Mouse (Mus musculus) left cerebral cortex, postnatal 25 days (tissue): ENCODE measurements around the gene Ide. TPM values are rescaled to one million over a fixed set of nuclear protein-coding genes. Genes with fewer than 3 reads are reported as not detected.

Experiments
- DNase-seq, 2 experiments: peaks; one replicate each; pipeline ENCODE4 v3.0.0; 2022; ENCODE audit warnings: low spot score in 2 of 2, mixed read lengths in 1 of 2
- intact Hi-C: fragments of 180-260 bp; cut with DNase I; formaldehyde crosslinking; loops from one replicate; pipeline ENCODE4 v1.15.1; 2025
- total RNA-seq, 2 experiments: library from RNA; stranded (reverse); gene quantifications; 2 replicates each; pipeline ENCODE4 v1.2.3; 2021

Ide gene
- total RNA-seq, 2 experiments from 2014 or later: 38.3 to 41.7 TPM

- intact Hi-C loops: no loop called here
Observed at GRCm38 (mm10) chr19:37340931-37341330, 3.3 kb upstream of the Ide start.

DNA sequence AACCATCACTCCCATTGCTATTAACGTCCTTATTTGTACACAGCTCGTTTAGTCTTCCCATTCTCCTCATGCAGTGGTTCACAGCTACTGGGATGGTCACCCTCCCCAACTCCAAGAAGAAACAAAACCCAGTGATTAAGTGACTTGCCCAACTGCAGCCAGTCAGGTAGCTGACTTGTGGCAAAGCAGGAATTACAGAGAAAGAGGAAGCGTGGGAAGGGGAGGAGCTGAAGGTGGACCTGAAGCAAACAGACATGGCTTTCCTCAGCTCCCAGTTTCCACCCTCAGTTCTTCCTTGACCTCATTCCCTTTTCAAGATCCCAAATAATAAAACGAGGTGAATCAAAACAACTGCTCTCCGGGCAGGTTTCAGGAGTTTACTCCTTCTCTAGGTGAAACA lies 2.8 kb upstream of the Ide start:
- DNase-seq: no peak
- intact Hi-C loops: no loop called here

More at GRCm38 (mm10) chr19:37340931-37341330, 3.3 kb upstream of the Ide start:
- DNase-seq: no peak

DNA sequence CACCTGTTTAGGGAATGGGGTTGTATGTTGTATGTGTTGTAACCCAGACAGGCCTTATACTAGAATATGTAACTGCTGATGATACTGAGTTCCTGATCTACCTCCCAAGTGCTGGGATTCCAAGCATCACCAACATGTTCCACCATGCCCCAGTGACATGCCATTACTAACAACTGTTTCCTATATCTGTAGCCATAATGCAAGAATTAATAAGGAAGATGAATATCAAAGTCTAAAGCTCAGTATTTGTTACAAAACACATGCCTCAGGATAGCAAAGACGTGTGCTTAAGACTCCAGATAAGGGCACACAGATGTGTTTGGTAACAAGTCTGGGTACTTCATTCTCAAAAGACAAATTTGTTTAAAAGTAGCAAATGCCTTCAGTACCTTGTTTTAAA lies 2.3 kb downstream of the Ide start:
- no peak for DNase-seq
- intact Hi-C loops: no loop called here

DNA sequence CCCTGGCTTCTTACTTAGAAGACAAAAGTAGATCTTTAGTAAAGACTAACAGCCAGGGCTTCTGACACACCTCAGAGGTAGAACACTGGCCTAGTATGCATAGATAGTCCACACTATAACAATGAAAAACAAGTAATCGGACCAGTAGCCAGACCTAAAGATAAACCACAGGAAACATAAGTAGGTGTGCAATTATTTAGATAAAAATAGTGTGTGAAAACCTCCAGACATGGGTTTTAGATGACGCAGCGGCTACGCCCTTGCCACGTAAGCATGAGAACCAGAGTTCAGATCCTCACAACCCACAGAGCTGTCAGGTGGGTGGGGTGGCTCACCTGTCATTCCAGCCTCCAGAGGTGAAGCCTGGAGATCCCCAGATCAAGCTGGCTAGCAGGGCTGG lies 4.3 kb downstream of the Ide start:
- DNase-seq: no peak

GRCm38 (mm10) chr19:37332726-37333125 lies 4.9 kb downstream of the Ide start:
- intact Hi-C loops: no loop called here
- no peak for DNase-seq

More for the DNA sequence above, 4.3 kb downstream of the Ide start:
- intact Hi-C loops: no loop called here

GRCm38 (mm10) chr19:37327216-37327615 lies 10.4 kb downstream of the Ide start:
- intact Hi-C loops: no loop called here
- no peak for DNase-seq

DNA sequence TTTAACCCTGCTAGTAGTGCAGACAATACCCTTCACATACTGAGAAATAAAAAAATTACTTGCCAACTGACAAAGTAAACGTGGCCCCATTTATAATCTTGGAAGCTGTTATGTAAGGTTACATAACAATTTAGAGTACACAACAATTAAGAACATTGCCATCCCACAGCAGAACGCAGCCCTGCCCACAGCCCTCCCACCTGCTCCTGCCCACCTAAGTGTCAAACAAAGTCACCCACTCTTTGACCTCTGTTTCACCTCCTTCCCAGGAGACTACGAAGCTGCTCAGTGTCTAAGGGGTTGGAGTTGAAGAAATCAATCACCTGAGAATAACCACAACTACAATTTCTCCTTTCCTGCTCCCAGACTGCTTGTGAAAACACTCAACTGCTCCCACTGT lies 14.1 kb downstream of the Ide start:
- no peak for DNase-seq
- intact Hi-C loops: no loop called here

DNA sequence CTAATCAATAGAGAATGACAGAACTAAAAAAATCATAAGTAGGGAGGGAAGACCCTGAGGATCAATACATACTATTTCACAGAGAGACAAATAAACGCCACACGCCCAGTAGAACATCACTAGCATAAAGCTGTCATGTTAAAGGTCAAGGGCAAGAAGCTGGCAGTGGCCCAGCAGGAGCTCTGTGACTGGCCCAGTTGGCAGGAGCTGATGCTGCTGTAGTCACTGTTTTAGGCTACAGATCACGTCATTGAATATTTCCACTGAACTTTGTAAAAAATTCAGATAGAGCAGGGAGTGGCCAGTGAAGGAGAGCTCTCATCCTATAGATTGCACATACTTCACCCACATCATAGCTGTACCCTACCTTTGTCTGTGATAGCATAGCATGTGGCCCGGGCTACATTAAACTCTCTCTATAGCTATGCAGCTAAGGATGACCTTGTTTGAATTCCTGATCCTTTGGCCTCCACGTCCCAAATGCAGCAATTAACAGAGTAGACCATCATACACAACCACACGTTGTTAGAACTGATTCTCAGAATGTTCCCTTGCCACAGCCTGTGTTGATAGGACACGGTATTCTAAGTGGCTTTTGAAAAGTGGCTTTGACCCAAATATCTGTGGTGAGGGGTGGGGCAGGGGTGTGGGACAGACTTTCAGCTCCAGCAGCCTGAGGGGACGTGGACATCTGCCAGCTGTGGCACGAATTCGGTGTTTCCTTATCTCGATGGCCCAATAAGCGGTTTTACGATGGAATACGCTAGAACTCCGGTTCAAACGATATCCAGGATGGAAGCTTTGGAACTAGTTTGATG lies 16.6 kb downstream of the Ide start:
- DNase-seq: no peak
- intact Hi-C loops: no loop called here

- intact Hi-C loops: no loop called here
Observed at GRCm38 (mm10) chr19:37317359-37317758, 20.3 kb downstream of the Ide start.

DNA sequence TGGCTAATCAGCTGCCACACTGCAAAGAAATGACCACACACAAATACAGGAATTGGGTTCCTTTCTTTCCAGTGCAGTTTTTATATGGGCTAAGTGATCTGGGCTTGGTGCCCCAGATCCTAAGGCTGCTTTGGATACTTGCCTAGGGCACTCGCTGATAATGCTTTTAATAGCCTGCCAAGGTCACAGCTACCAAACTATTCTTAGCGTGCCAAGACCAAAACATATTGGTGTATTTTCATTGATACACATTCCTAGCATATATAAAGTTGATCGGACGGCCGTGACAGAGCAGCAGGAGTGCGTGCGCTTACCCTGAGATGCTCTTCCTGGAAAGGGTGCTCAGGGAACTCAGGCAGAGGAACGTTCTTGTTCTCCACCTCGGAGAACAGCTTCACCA lies 22.6 kb downstream of the Ide start:
- intact Hi-C loops: no loop called here

More at GRCm38 (mm10) chr19:37317359-37317758, 20.3 kb downstream of the Ide start:
- DNase-seq: no peak

GRCm38 (mm10) chr19:37311426-37311825 lies 26.2 kb downstream of the Ide start:
- DNase-seq: peak in 1 of 2 experiments; percentile 39
- intact Hi-C loops: loop anchor here (2.0 kb wide), 1 partner anchor 65 kb away; the partner anchor contains the start of gene Kif11

More for the DNA sequence above, 22.6 kb downstream of the Ide start:
- DNase-seq: no peak

GRCm38 (mm10) chr19:37310133-37310532 lies 27.5 kb downstream of the Ide start:
- no peak for DNase-seq
- intact Hi-C loops: loop anchor here (2.0 kb wide), 1 partner anchor 67 kb away; the partner anchor contains the start of gene Kif11

GRCm38 (mm10) chr19:37308941-37309340 lies 28.7 kb downstream of the Ide start:
- intact Hi-C loops: no loop called here
- DNase-seq: no peak

GRCm38 (mm10) chr19:37307826-37308545 lies 29.7 kb downstream of the Ide start:
- intact Hi-C loops: no loop called here
- no peak for DNase-seq

GRCm38 (mm10) chr19:37306176-37306575 lies 31.5 kb downstream of the Ide start:
- DNase-seq: peak in 1 of 2 experiments; percentile 15
- intact Hi-C loops: no loop called here

DNA sequence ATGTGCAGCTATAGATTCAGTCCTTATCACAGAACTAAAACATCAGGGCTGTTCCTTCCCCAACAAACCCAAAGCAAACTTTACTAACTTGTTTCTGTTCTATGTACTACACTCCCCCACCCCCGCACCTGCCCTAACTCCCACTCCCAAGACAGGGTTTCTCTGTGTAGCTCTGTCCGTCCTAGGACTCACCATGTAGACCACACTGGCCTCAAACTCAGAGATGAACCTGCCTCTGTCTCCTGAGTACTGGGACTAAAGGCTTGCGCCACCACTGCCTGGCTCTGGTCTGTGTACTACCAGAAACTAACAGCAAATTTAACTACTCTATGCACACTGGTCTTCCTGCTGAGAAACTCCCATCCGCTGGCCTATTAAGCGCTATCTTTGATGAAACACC lies 32.8 kb downstream of the Ide start:
- intact Hi-C loops: loop anchor here (2.0 kb wide), 1 partner anchor 22 kb away; no protein-coding TSS in a partner anchor
- DNase-seq: no peak

DNA sequence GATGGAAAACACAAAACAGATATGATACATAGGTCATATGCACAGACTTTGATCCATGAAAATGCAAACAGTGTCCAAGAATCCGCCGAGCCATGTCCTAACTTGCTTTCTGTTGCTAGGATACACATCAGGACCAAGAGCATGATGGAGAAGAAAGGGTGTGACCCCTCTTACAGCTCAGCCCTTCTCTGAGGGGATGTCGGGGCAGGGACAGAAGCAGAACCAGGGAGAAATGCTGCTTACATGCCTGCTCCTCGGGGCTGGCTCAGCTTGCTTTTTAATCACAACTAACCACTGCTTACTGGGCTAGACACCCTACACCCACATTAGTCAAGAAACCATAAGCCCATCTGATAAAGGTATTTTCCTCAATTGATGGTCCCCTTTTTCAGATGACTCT lies 33.6 kb downstream of the Ide start:
- DNase-seq: no peak
- intact Hi-C loops: loop anchor here (2.0 kb wide), 1 partner anchor 21 kb away; no protein-coding TSS in a partner anchor

DNA sequence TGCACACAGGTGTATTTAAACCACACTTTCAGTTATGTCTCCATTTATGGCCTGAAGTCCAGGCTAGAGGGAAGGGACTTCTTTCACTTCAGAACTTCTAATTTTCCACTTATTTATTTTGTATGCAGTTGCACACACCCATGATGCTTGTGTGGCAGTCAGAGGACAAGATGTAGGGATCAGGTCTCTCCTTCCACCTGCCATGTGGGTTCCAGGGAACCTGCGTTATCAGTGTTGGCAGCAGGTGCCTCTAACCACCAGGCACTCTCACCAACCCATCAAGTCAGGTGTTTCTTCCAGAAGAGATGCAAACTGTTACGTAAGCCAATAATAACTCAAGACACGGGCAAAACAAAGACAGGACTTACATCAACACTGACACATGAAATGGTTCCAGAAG lies 35.9 kb downstream of the Ide start:
- intact Hi-C loops: no loop called here
- DNase-seq: no peak

- intact Hi-C loops: no loop called here
- DNase-seq: no peak
Observed at GRCm38 (mm10) chr19:37291676-37292075, 46.0 kb downstream of the Ide start.

DNA sequence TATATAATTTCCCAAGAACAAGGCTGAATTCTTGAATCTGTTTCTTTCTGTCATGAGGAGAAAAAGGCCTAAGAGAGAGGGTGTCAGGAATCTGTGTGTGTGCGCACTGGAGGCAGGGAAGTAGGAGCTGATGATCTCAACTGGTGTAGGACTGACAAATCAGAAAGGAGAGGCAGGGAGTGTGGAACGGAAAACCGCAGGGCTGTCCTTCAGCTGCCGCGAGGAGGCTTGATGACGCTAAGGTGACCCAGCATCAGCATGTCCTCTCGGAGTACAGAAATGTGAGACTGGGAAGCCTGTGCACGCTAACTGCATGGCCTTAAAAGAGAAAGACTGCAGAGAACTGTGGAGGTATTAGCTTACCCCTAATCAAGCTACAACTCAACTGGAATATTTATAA lies 46.7 kb downstream of the Ide start:
- DNase-seq: no peak
- intact Hi-C loops: no loop called here

DNA sequence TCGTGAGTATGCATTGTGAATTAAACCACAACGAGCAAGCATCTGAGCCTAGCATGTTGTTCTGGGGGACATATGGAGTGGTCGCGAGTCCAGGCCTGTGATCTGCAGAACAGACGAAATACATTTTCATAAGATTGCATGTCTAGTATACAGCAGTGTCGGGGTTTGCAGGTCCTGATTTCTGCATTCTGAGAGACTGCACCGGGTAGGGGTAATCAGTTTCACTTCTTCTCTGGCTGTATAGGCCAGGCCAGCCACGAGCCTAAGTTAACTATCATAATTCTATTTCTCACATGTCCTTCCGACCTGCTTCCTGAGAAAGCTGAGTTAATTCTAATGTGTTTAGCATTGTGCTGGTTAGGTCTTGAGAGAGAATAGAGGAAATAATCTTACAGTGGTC lies 52.9 kb downstream of the Ide start:
- DNase-seq: no peak
- intact Hi-C loops: no loop called here
